Mouse (Mus musculus) layer of hippocampus, postnatal 25 days (tissue): Measurements from ENCODE around the gene Casc4. TPM values are rescaled to one million over a fixed set of nuclear protein-coding genes. Genes with fewer than 3 reads are reported as not detected.

ENCODE experiments used
- DNase-seq, 2 experiments: peaks; one replicate each; pipeline ENCODE4 v3.0.0; 2022; ENCODE audit warnings: mixed read lengths in 2 of 2, low spot score in 1 of 2; ENCODE audit errors: extremely low spot score in 1 of 2
- total RNA-seq, 2 experiments: library from RNA; stranded (reverse); gene quantifications; 2 replicates each; pipeline ENCODE4 v1.2.3; 2021

The Casc4 gene
- total RNA-seq, result 100 to 1,000 TPM; 106 to 120 TPM

GRCm38 (mm10) chr2:121866632-121867050 is at the start of gene Casc4:
TSS of gene Casc4 (plus strand) at chr2:121866970.
- DNase-seq, result peak; percentile 69 to 83

- DNase-seq, result no peak
These were observed 45.0 kb upstream of the Casc4 start for GRCm38 (mm10) chr2:121821787-121822186.

GRCm38 (mm10) chr2:121824653-121825052 is 42.1 kb upstream of the Casc4 start:
- DNase-seq, result no peak

GRCm38 (mm10) chr2:121826189-121826588 is 40.6 kb upstream of the Casc4 start:
- no peak for DNase-seq

GRCm38 (mm10) chr2:121828411-121828810 is 38.4 kb upstream of the Casc4 start:
- no peak for DNase-seq

GRCm38 (mm10) chr2:121832484-121832894 is 34.3 kb upstream of the Casc4 start:
- DNase-seq, result peak; percentile 17 to 23

GRCm38 (mm10) chr2:121834926-121835325 is 31.8 kb upstream of the Casc4 start:
- no peak for DNase-seq

GRCm38 (mm10) chr2:121841453-121841852 is 25.3 kb upstream of the Casc4 start:
- no peak for DNase-seq

GRCm38 (mm10) chr2:121842249-121842648 is 24.5 kb upstream of the Casc4 start:
- DNase-seq, result no peak

- no peak for DNase-seq
These were observed 20.7 kb upstream of the Casc4 start for GRCm38 (mm10) chr2:121846050-121846449.

- no peak for DNase-seq
These were observed 14.7 kb upstream of the Casc4 start for GRCm38 (mm10) chr2:121852045-121852444.

GRCm38 (mm10) chr2:121853974-121854373 is 12.8 kb upstream of the Casc4 start:
- no peak for DNase-seq

- DNase-seq, result no peak
These were observed 7.3 kb upstream of the Casc4 start for GRCm38 (mm10) chr2:121859380-121859980.

GRCm38 (mm10) chr2:121866071-121866601 is 634 bp upstream of the Casc4 start:
- DNase-seq, result no peak

GRCm38 (mm10) chr2:121867051-121867928 is 520 bp downstream of the Casc4 start:
- DNase-seq, result peak; percentile 24 to 26

GRCm38 (mm10) chr2:121879506-121879905 is 12.7 kb downstream of the Casc4 start:
- DNase-seq, result no peak

GRCm38 (mm10) chr2:121885509-121886106 is 18.8 kb downstream of the Casc4 start:
- no peak for DNase-seq

GRCm38 (mm10) chr2:121886406-121886805 is 19.6 kb downstream of the Casc4 start:
- DNase-seq, result no peak

- no peak for DNase-seq
These were observed 22.1 kb downstream of the Casc4 start for GRCm38 (mm10) chr2:121888720-121889497.

GRCm38 (mm10) chr2:121895261-121895660 is 28.5 kb downstream of the Casc4 start:
- DNase-seq, result no peak
